Mouse (Mus musculus) C3H10T1/2 (cell line): ENCODE measurements around the gene Rcc1. TPM values are rescaled to one million over a fixed set of nuclear protein-coding genes. Genes with fewer than 3 reads are reported as not detected.

ENCODE experiments used
- polyA plus RNA-seq, 2 experiments: library from polyadenylated mRNA; unstranded; fragments of >200 nt; fragmentation: generic; extraction: Trizol; gene quantifications; one replicate each; pipeline ENCODE4 v1.2.1; 2012; ENCODE audit warnings: missing spikeins in 2 of 2

The Rcc1 gene
- polyA plus RNA-seq: 10 to 100 TPM; 16.4 to 28.5 TPM

GRCm38 (mm10) chr4:132353481-132353885 is at the start of gene Rcc1:
Gene Rcc1 (minus strand): TSS chr4:132353605.

GRCm38 (mm10) chr4:132329115-132329834 is 24.1 kb downstream of the Rcc1 start, which contains the start of gene Trnau1ap:
Gene Trnau1ap (minus strand): TSS chr4:132329538.

GRCm38 (mm10) chr4:132302939-132303479 is 50.4 kb downstream of the Rcc1 start, which contains the start of gene Rab42:
Gene Rab42 (minus strand): TSS chr4:132303385.

Other genes starting within 250 kb of the Rcc1 start
- under 1 TPM in 1 of 2 experiments, not detected in 1; 0.01 TPM for gene Oprd1, start 209.1 kb downstream of the Rcc1 start, polyA plus RNA-seq
- gene Ythdf2, start 141.3 kb downstream of the Rcc1 start, polyA plus RNA-seq: 10 to 100 TPM in 1 of 2 experiments, 1 to 10 TPM in 1; 5.1 to 18.7 TPM
- 10 to 100 TPM in 1 of 2 experiments, 1 to 10 TPM in 1; 5.5 to 10.1 TPM for gene Gmeb1, start 92.0 kb downstream of the Rcc1 start, polyA plus RNA-seq
- gene Taf12, start 79.2 kb downstream of the Rcc1 start, polyA plus RNA-seq: 10 to 100 TPM; 12.3 to 17.3 TPM
- gene Rab42, start 50.2 kb downstream of the Rcc1 start, polyA plus RNA-seq: not detected
- gene Trnau1ap, start 24.1 kb downstream of the Rcc1 start, polyA plus RNA-seq: 10 to 100 TPM; 38.7 to 52.4 TPM
- 1 to 10 TPM; 2.6 to 5.9 TPM for gene Phactr4, start 68.9 kb upstream of the Rcc1 start, polyA plus RNA-seq
- 1 to 10 TPM; 1.6 to 5.1 TPM for gene Med18, start 110.3 kb upstream of the Rcc1 start, polyA plus RNA-seq
- gene Sesn2, start 156.9 kb upstream of the Rcc1 start, polyA plus RNA-seq: 10 to 100 TPM in 1 of 2 experiments, 1 to 10 TPM in 1; 9.2 to 25.8 TPM
- gene Atpif1, start 180.1 kb upstream of the Rcc1 start, polyA plus RNA-seq: 100 to 1,000 TPM; 397 to 898 TPM
- gene Dnajc8, start 181.9 kb upstream of the Rcc1 start, polyA plus RNA-seq: 10 to 100 TPM; 29.3 to 74.5 TPM
- gene Ptafr, start 210.5 kb upstream of the Rcc1 start, polyA plus RNA-seq: under 1 TPM in 1 of 2 experiments, not detected in 1; 0.04 TPM